ENCODE assay signal across 23 mouse cellular contexts in genomic region chr13:10447806-10448205, GRCm38 (mm10).
DNase-seq lines count a peak whose midpoint lies in the region; ATAC-seq and TF ChIP-seq lines count a peak whose summit lies in the region.
"Had no signal": no experiment of that assay in that cellular context is flagged by ENCODE, and none has a peak within 500 bp of the region (broad histone marks: within the 10 kb centered on the region; RNA-seq: fewer than 3 reads in every experiment).

No protein-coding gene starts in this region.

- DNase-seq in kidney, adult 9 months: peak; percentile 21
- DNase-seq in kidney, postnatal 10 days: no peak
- DNase-seq: adrenal gland, adult 8-10 months; adrenal gland, postnatal 14 days; adrenal gland, postnatal 36 days; B cell, adult 2 months; cerebellum, adult 11-12 months; cerebellum, adult 2 months; cerebellum, adult 9-10 months; cerebellum, postnatal 10 days; cerebellum, postnatal 25 days had no signal

- peak; percentile 32; the same call in 1 of the 2 replicates for ATAC-seq in intestine, embryonic 16.5 days
- ATAC-seq in intestine, embryonic 15.5 days: no peak
- ATAC-seq in intestine, postnatal 0 days: 0 out of 2 replicates have a peak, but pooled peaks have one; percentile 41
- ATAC-seq: activated CD4-positive, CD25-positive, alpha-beta regulatory T cell, adult 4 months; CD4-positive, CD25-positive, alpha-beta regulatory T cell, adult 4 months; forebrain, embryonic 13.5 days; forebrain, embryonic 15.5 days; Patski had no signal

- H3K4me1 ChIP-seq in intestine, embryonic 16.5 days (ENCODE audit: control insufficient read depth, insufficient read depth, low read length): no peaks in the 10 kb centered on the region; the same call in 1 of the 2 replicates
- no peaks in the 10 kb centered on the region for H3K4me1 ChIP-seq in intestine, embryonic 15.5 days (replicated peaks)
- H3K4me1 ChIP-seq in intestine, postnatal 0 days (replicated peaks; ENCODE audit: control insufficient read depth, insufficient read depth, low read length): no peaks in the 10 kb centered on the region
- H3K4me1 ChIP-seq: embryonic facial prominence, embryonic 10.5 days; embryonic facial prominence, embryonic 12.5 days; forebrain, embryonic 13.5 days; forebrain, embryonic 15.5 days had no signal

- no peak for TF ChIP-seq CTCF in intestine, postnatal 0 days (IDR thresholded peaks at IDR 0.05; ENCODE audit: low read depth)

- no peak overlapping the region for H3K27ac ChIP-seq in intestine, embryonic 16.5 days (ENCODE audit: low read length)
- no peak overlapping the region for H3K27ac ChIP-seq in intestine, embryonic 15.5 days
- no peak overlapping the region for H3K27ac ChIP-seq in intestine, postnatal 0 days (ENCODE audit: low read depth, low read length)
- H3K27ac ChIP-seq: embryonic facial prominence, embryonic 10.5 days; embryonic facial prominence, embryonic 12.5 days; forebrain, embryonic 13.5 days; forebrain, embryonic 15.5 days had no signal

- H3K4me2 ChIP-seq in intestine, embryonic 16.5 days (ENCODE audit: low read depth, low read length): no peak overlapping the region
- no peak overlapping the region for H3K4me2 ChIP-seq in intestine, embryonic 15.5 days (replicated peaks)
- H3K4me2 ChIP-seq in intestine, postnatal 0 days (replicated peaks; ENCODE audit: low read depth): no peak overlapping the region
- H3K4me2 ChIP-seq: embryonic facial prominence, embryonic 12.5 days; forebrain, embryonic 13.5 days; forebrain, embryonic 15.5 days had no signal

- 76% methylated on average over 1 of the region's 1 CpGs for WGBS in intestine, embryonic 16.5 days
- 86% methylated on average over 1 of the region's 1 CpGs for WGBS in intestine, embryonic 15.5 days
- 38% methylated on average over 1 of the region's 1 CpGs for WGBS in intestine, postnatal 0 days

- H3K27me3 ChIP-seq in intestine, embryonic 16.5 days (replicated peaks; ENCODE audit: control insufficient read depth, insufficient read depth, low read length): no peaks in the 10 kb centered on the region
- H3K27me3 ChIP-seq in intestine, embryonic 15.5 days (replicated peaks): no peaks in the 10 kb centered on the region
- no peaks in the 10 kb centered on the region for H3K27me3 ChIP-seq in intestine, postnatal 0 days (replicated peaks; ENCODE audit: control insufficient read depth, insufficient read depth, low read length)
- H3K27me3 ChIP-seq: CH12.LX; embryonic facial prominence, embryonic 12.5 days; forebrain, embryonic 13.5 days; forebrain, embryonic 15.5 days; Patski had no signal

- H3K4me3 ChIP-seq in intestine, embryonic 16.5 days (ENCODE audit: low read length): no peak overlapping the region
- H3K4me3 ChIP-seq in intestine, embryonic 15.5 days (replicated peaks): no peak overlapping the region
- no peak overlapping the region for H3K4me3 ChIP-seq in intestine, postnatal 0 days (ENCODE audit: low read depth, low read length)
- H3K4me3 ChIP-seq: embryonic facial prominence, embryonic 10.5 days; embryonic facial prominence, embryonic 12.5 days; forebrain, embryonic 13.5 days; forebrain, embryonic 15.5 days had no signal

- H3K9me3 ChIP-seq in intestine, embryonic 16.5 days (ENCODE audit: control insufficient read depth, low read length): no peaks in the 10 kb centered on the region
- H3K9me3 ChIP-seq in intestine, embryonic 15.5 days: no peaks in the 10 kb centered on the region
- H3K9me3 ChIP-seq in intestine, postnatal 0 days (ENCODE audit: control insufficient read depth): no peaks in the 10 kb centered on the region
- H3K9me3 ChIP-seq: embryonic facial prominence, embryonic 10.5 days; embryonic facial prominence, embryonic 12.5 days; forebrain, embryonic 13.5 days; forebrain, embryonic 15.5 days; G1E had no signal

- H3K9ac ChIP-seq in intestine, embryonic 16.5 days (ENCODE audit: low read depth, low read length): no peak overlapping the region
- H3K9ac ChIP-seq in intestine, embryonic 15.5 days: no peak overlapping the region
- H3K9ac ChIP-seq in intestine, postnatal 0 days (ENCODE audit: low read depth, low read length): no peak overlapping the region
- H3K9ac ChIP-seq: embryonic facial prominence, embryonic 12.5 days; forebrain, embryonic 13.5 days; forebrain, embryonic 15.5 days had no signal

- H3K36me3 ChIP-seq in intestine, embryonic 16.5 days (ENCODE audit: control insufficient read depth, insufficient read depth, low read length): no peaks in the 10 kb centered on the region
- H3K36me3 ChIP-seq in intestine, embryonic 15.5 days: no peaks in the 10 kb centered on the region
- H3K36me3 ChIP-seq in intestine, postnatal 0 days (ENCODE audit: control insufficient read depth, insufficient read depth): no peaks in the 10 kb centered on the region
- H3K36me3 ChIP-seq: embryonic facial prominence, embryonic 10.5 days; embryonic facial prominence, embryonic 12.5 days; forebrain, embryonic 15.5 days; G1E had no signal
